Mouse (Mus musculus): ENCODE results near the gene Ssc4d. TPM values are rescaled to one million over a fixed set of nuclear protein-coding genes. Genes with fewer than 3 reads are reported as not detected.

Gene Ssc4d
- 5.0 and 5.6 TPM in 2 replicates for total RNA-seq (2017)

- ATAC-seq (ENCODE audit: extremely low read depth, insufficient number of reproducible peaks, low FRiP score, poor library complexity, severe bottlenecking) = no peak
These were observed at the start of gene Ssc4d for GRCm38 (mm10) chr5:135974365-135974764. Gene Ssc4d (minus strand): TSS chr5:135974531.

- ATAC-seq (ENCODE audit: extremely low read depth, insufficient number of reproducible peaks, low FRiP score, poor library complexity, severe bottlenecking) = no peak
These were observed 45.6 kb upstream of the Ssc4d start for GRCm38 (mm10) chr5:136019907-136020306.

GRCm38 (mm10) chr5:136018726-136019125, 44.4 kb upstream of the Ssc4d start:
- ATAC-seq (ENCODE audit: extremely low read depth, insufficient number of reproducible peaks, low FRiP score, poor library complexity, severe bottlenecking) = no peak

- no peak for ATAC-seq (ENCODE audit: extremely low read depth, insufficient number of reproducible peaks, low FRiP score, poor library complexity, severe bottlenecking)
These were observed 42.9 kb upstream of the Ssc4d start for GRCm38 (mm10) chr5:136017262-136017661.

- ATAC-seq (ENCODE audit: extremely low read depth, insufficient number of reproducible peaks, low FRiP score, poor library complexity, severe bottlenecking) = no peak
These were observed 41.9 kb upstream of the Ssc4d start for GRCm38 (mm10) chr5:136016014-136016876.

- no peak for ATAC-seq (ENCODE audit: extremely low read depth, insufficient number of reproducible peaks, low FRiP score, poor library complexity, severe bottlenecking)
These were observed 41.3 kb upstream of the Ssc4d start for GRCm38 (mm10) chr5:136015586-136015985.

GRCm38 (mm10) chr5:136014877-136015276, 40.5 kb upstream of the Ssc4d start:
- ATAC-seq (ENCODE audit: extremely low read depth, insufficient number of reproducible peaks, low FRiP score, poor library complexity, severe bottlenecking) = no peak

GRCm38 (mm10) chr5:136007745-136008144, 33.4 kb upstream of the Ssc4d start:
- no peak for ATAC-seq (ENCODE audit: extremely low read depth, insufficient number of reproducible peaks, low FRiP score, poor library complexity, severe bottlenecking)

- no peak for ATAC-seq (ENCODE audit: extremely low read depth, insufficient number of reproducible peaks, low FRiP score, poor library complexity, severe bottlenecking)
These were observed 30.2 kb upstream of the Ssc4d start for GRCm38 (mm10) chr5:136004537-136004936.

GRCm38 (mm10) chr5:136002751-136003151, 28.4 kb upstream of the Ssc4d start:
- no peak for ATAC-seq (ENCODE audit: extremely low read depth, insufficient number of reproducible peaks, low FRiP score, poor library complexity, severe bottlenecking)

- ATAC-seq (ENCODE audit: extremely low read depth, insufficient number of reproducible peaks, low FRiP score, poor library complexity, severe bottlenecking) = no peak
These were observed 28.0 kb upstream of the Ssc4d start for GRCm38 (mm10) chr5:136002325-136002724.

- no peak for ATAC-seq (ENCODE audit: extremely low read depth, insufficient number of reproducible peaks, low FRiP score, poor library complexity, severe bottlenecking)
These were observed 26.9 kb upstream of the Ssc4d start for GRCm38 (mm10) chr5:136001222-136001621.

GRCm38 (mm10) chr5:135996162-135996561, 21.8 kb upstream of the Ssc4d start:
- ATAC-seq (ENCODE audit: extremely low read depth, insufficient number of reproducible peaks, low FRiP score, poor library complexity, severe bottlenecking) = no peak

GRCm38 (mm10) chr5:135994725-135995687, 20.7 kb upstream of the Ssc4d start, which contains the start of gene Dtx2:
Gene Dtx2 (plus strand): TSS chr5:135994800.
- ATAC-seq (ENCODE audit: extremely low read depth, insufficient number of reproducible peaks, low FRiP score, poor library complexity, severe bottlenecking) = peak; percentile 91

- ATAC-seq (ENCODE audit: extremely low read depth, insufficient number of reproducible peaks, low FRiP score, poor library complexity, severe bottlenecking) = no peak
These were observed 20.0 kb upstream of the Ssc4d start for GRCm38 (mm10) chr5:135994335-135994724.

- no peak for ATAC-seq (ENCODE audit: extremely low read depth, insufficient number of reproducible peaks, low FRiP score, poor library complexity, severe bottlenecking)
These were observed 19.1 kb upstream of the Ssc4d start for GRCm38 (mm10) chr5:135993381-135993965.

GRCm38 (mm10) chr5:135990601-135991000, 16.3 kb upstream of the Ssc4d start:
- peak; percentile 72 for ATAC-seq (ENCODE audit: extremely low read depth, insufficient number of reproducible peaks, low FRiP score, poor library complexity, severe bottlenecking)

- ATAC-seq (ENCODE audit: extremely low read depth, insufficient number of reproducible peaks, low FRiP score, poor library complexity, severe bottlenecking) = no peak
These were observed 12.9 kb upstream of the Ssc4d start for GRCm38 (mm10) chr5:135987248-135987647.

- ATAC-seq (ENCODE audit: extremely low read depth, insufficient number of reproducible peaks, low FRiP score, poor library complexity, severe bottlenecking) = no peak
These were observed 10.3 kb upstream of the Ssc4d start for GRCm38 (mm10) chr5:135984546-135985044.
